Mouse (Mus musculus): ENCODE results near the gene Sprr2a2. TPM values are rescaled to one million over a fixed set of nuclear protein-coding genes. Genes with fewer than 3 reads are reported as not detected.
"Not testable (repeated sequence)": the region's sequence is repeated elsewhere in the genome, so short reads cannot be mapped to it uniquely, and the experiment has no call there.

Sprr2a2 gene
- polyA plus RNA-seq, 1 experiment from 2014 or later, result not detected

- ATAC-seq (ENCODE audit: low FRiP score); DNase-seq (ENCODE audit: low spot score, missing footprints); H3K4me1 ChIP-seq (ENCODE audit: control insufficient read depth, insufficient read depth, low read length); H3K9me3 ChIP-seq (ENCODE audit: control insufficient read depth, low read length); H3K27ac ChIP-seq (ENCODE audit: low read depth, low read length); H3K9ac ChIP-seq (ENCODE audit: low read length); H3K4me2 ChIP-seq; H3K27me3 ChIP-seq (ENCODE audit: control insufficient read depth, insufficient read depth, low read length); H3K36me3 ChIP-seq (ENCODE audit: control insufficient read depth, insufficient read depth, low read length); H3K4me3 ChIP-seq (ENCODE audit: low read depth, low read length): not testable (repeated sequence)
- WGBS, result 80% methylated on average over 3 of the region's 3 CpGs
Observed at GRCm38 (mm10) chr3:92227410-92227809, 11.7 kb downstream of the Sprr2a2 start.

DNA sequence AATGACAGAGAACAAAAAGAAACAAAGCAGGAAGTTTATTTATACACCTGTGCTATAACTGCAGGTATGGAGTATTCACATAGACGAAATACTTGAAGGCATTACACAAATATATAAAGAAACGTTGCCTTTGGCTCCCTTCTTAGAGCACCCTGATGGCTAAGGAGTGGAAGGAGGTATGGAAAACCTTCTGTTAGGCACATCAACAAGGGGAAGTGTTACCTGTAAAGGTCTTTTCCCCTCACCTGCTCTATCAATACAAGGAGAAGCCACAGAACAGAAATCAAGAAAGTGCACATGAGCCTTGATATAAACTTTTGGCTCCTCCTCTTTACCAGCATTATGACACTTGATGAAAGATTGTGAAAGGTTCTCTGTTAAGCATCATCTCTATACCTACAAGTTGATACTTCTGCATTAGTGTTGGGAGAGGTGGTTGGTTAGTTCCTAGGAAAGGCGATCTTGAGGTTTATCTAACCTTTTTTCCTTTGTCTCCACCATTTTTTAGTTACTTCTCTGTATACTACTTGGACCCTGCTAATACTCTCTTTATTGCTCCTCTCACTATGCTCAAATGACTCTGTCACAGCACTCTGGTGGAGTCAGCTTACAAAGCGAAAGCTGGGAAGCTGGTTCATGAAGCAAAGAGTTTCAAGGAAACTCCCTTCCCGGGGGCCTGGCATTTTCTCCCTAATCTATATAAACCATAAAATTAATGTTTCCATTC lies 20.9 kb downstream of the Sprr2a2 start:
- H3K4me3 ChIP-seq (ENCODE audit: low read depth, low read length); H3K9ac ChIP-seq (ENCODE audit: low read length); H3K27me3 ChIP-seq (ENCODE audit: control insufficient read depth, insufficient read depth, low read length); H3K4me2 ChIP-seq; H3K36me3 ChIP-seq (ENCODE audit: control insufficient read depth, insufficient read depth, low read length); H3K4me1 ChIP-seq (ENCODE audit: control insufficient read depth, insufficient read depth, low read length); DNase-seq (ENCODE audit: low spot score, missing footprints); H3K27ac ChIP-seq (ENCODE audit: low read depth, low read length); H3K9me3 ChIP-seq (ENCODE audit: control insufficient read depth, low read length): not testable (repeated sequence)
- WGBS, result no CpG with 5 or more reads among the region's 5 CpGs
- ATAC-seq (ENCODE audit: low FRiP score), result peak; percentile 54; the same call in 1 of the 2 replicates

- H3K4me2 ChIP-seq; H3K9ac ChIP-seq (ENCODE audit: low read length); H3K27ac ChIP-seq (ENCODE audit: low read depth, low read length); H3K27me3 ChIP-seq (ENCODE audit: control insufficient read depth, insufficient read depth, low read length); H3K36me3 ChIP-seq (ENCODE audit: control insufficient read depth, insufficient read depth, low read length); H3K4me1 ChIP-seq (ENCODE audit: control insufficient read depth, insufficient read depth, low read length); H3K4me3 ChIP-seq (ENCODE audit: low read depth, low read length); H3K9me3 ChIP-seq (ENCODE audit: control insufficient read depth, low read length); ATAC-seq (ENCODE audit: low FRiP score); DNase-seq (ENCODE audit: low spot score, missing footprints): not testable (repeated sequence)
Observed at GRCm38 (mm10) chr3:92238736-92239135, 23.0 kb downstream of the Sprr2a2 start.

- not testable (repeated sequence) for ATAC-seq (ENCODE audit: low FRiP score); H3K27ac ChIP-seq (ENCODE audit: low read depth, low read length); H3K4me2 ChIP-seq; H3K4me1 ChIP-seq (ENCODE audit: control insufficient read depth, insufficient read depth, low read length); H3K27me3 ChIP-seq (ENCODE audit: control insufficient read depth, insufficient read depth, low read length); H3K9me3 ChIP-seq (ENCODE audit: control insufficient read depth, low read length); H3K4me3 ChIP-seq (ENCODE audit: low read depth, low read length); H3K36me3 ChIP-seq (ENCODE audit: control insufficient read depth, insufficient read depth, low read length); DNase-seq (ENCODE audit: low spot score, missing footprints); H3K9ac ChIP-seq (ENCODE audit: low read length)
- no CpG with 5 or more reads among the region's 1 CpGs for WGBS
Observed at GRCm38 (mm10) chr3:92239197-92239596, 23.5 kb downstream of the Sprr2a2 start.

- H3K4me1 ChIP-seq (ENCODE audit: control insufficient read depth, insufficient read depth, low read length); H3K4me2 ChIP-seq; DNase-seq (ENCODE audit: low spot score, missing footprints); H3K27ac ChIP-seq (ENCODE audit: low read depth, low read length); H3K27me3 ChIP-seq (ENCODE audit: control insufficient read depth, insufficient read depth, low read length); H3K9ac ChIP-seq (ENCODE audit: low read length); H3K4me3 ChIP-seq (ENCODE audit: low read depth, low read length); H3K36me3 ChIP-seq (ENCODE audit: control insufficient read depth, insufficient read depth, low read length); ATAC-seq (ENCODE audit: low FRiP score); H3K9me3 ChIP-seq (ENCODE audit: control insufficient read depth, low read length): not testable (repeated sequence)
Observed at GRCm38 (mm10) chr3:92244833-92245232, 29.1 kb downstream of the Sprr2a2 start.

DNA sequence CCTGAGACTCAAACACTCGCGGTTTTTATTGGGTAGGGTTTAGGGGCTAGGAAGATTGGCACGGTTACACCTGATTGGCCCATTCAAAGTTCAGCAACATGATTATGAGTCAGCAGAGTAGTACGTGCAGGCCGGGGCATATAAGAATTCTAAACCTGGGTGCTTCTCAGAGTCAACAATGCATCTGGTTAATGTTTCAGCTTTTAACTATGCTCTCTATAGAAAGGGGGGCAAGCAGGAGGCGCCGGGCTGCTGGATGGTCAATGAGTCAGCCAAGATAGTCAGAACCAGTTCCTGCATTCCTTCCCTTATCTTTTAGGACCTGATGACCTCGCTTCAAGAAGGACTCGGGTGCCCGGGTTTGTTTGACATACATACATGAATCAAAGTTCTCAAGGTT lies 30.5 kb downstream of the Sprr2a2 start:
- not testable (repeated sequence) for ATAC-seq (ENCODE audit: low FRiP score); H3K9ac ChIP-seq (ENCODE audit: low read length); H3K4me1 ChIP-seq (ENCODE audit: control insufficient read depth, insufficient read depth, low read length); H3K4me2 ChIP-seq; DNase-seq (ENCODE audit: low spot score, missing footprints); H3K9me3 ChIP-seq (ENCODE audit: control insufficient read depth, low read length); H3K27ac ChIP-seq (ENCODE audit: low read depth, low read length); H3K36me3 ChIP-seq (ENCODE audit: control insufficient read depth, insufficient read depth, low read length); H3K27me3 ChIP-seq (ENCODE audit: control insufficient read depth, insufficient read depth, low read length); H3K4me3 ChIP-seq (ENCODE audit: low read depth, low read length)
- no CpG with 5 or more reads among the region's 10 CpGs for WGBS

GRCm38 (mm10) chr3:92248494-92248893 lies 32.8 kb downstream of the Sprr2a2 start:
- not testable (repeated sequence) for ATAC-seq (ENCODE audit: low FRiP score); H3K4me2 ChIP-seq; H3K27me3 ChIP-seq (ENCODE audit: control insufficient read depth, insufficient read depth, low read length); H3K9ac ChIP-seq (ENCODE audit: low read length); H3K4me3 ChIP-seq (ENCODE audit: low read depth, low read length); DNase-seq (ENCODE audit: low spot score, missing footprints); H3K4me1 ChIP-seq (ENCODE audit: control insufficient read depth, insufficient read depth, low read length); H3K36me3 ChIP-seq (ENCODE audit: control insufficient read depth, insufficient read depth, low read length); H3K27ac ChIP-seq (ENCODE audit: low read depth, low read length); H3K9me3 ChIP-seq (ENCODE audit: control insufficient read depth, low read length)

- DNase-seq (ENCODE audit: low spot score, missing footprints); H3K9me3 ChIP-seq (ENCODE audit: control insufficient read depth, low read length); H3K4me1 ChIP-seq (ENCODE audit: control insufficient read depth, insufficient read depth, low read length); H3K36me3 ChIP-seq (ENCODE audit: control insufficient read depth, insufficient read depth, low read length); H3K4me2 ChIP-seq; H3K4me3 ChIP-seq (ENCODE audit: low read depth, low read length); H3K27ac ChIP-seq (ENCODE audit: low read depth, low read length); H3K9ac ChIP-seq (ENCODE audit: low read length); H3K27me3 ChIP-seq (ENCODE audit: control insufficient read depth, insufficient read depth, low read length): not testable (repeated sequence)
- WGBS, result 93% methylated on average over 1 of the region's 2 CpGs
- 0 out of 2 replicates have a peak, but pooled peaks have one; percentile 20 for ATAC-seq (ENCODE audit: low FRiP score)
Observed at GRCm38 (mm10) chr3:92250450-92250849, 34.7 kb downstream of the Sprr2a2 start.

DNA sequence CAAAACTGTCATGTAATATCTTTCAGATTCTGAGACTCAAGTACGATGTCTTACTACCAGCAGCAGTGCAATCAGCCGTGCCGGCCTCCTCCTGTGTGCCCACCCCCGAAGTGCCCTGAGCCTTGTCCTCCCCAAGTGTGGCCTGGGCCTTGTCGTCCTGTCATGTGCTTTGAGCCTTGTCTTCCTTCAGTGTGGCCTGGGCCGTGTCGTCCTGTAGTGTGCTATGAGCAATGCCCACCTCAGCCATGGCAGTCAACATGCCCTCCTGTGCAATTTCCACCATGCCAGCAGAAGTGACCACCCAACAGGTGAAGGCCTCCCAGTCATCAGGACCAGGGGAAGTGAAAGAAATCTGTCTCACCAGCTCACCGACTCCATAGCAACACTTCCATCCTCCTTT lies 38.1 kb downstream of the Sprr2a2 start:
- ATAC-seq (ENCODE audit: low FRiP score), result peak; percentile 57; the same call in 1 of the 2 replicates
- not testable (repeated sequence) for H3K4me1 ChIP-seq (ENCODE audit: control insufficient read depth, insufficient read depth, low read length); H3K4me2 ChIP-seq; H3K9ac ChIP-seq (ENCODE audit: low read length); H3K27ac ChIP-seq (ENCODE audit: low read depth, low read length); H3K9me3 ChIP-seq (ENCODE audit: control insufficient read depth, low read length); H3K36me3 ChIP-seq (ENCODE audit: control insufficient read depth, insufficient read depth, low read length); H3K27me3 ChIP-seq (ENCODE audit: control insufficient read depth, insufficient read depth, low read length); DNase-seq (ENCODE audit: low spot score, missing footprints); H3K4me3 ChIP-seq (ENCODE audit: low read depth, low read length)
- no CpG with 5 or more reads among the region's 8 CpGs for WGBS
